Mouse (Mus musculus) cerebral cortex, adult 2 months (tissue): ENCODE measurements around the gene Nup107.

Experiments
- WGBS: fragments of 180-500 bp; shearing (Covaris S2); methylation state at CpG from one replicate; pipeline ENCODE4 v1.1.7; 2018; 5-methylcytosine and 5-hydroxymethylcytosine counted together

Nup107 gene

DNA sequence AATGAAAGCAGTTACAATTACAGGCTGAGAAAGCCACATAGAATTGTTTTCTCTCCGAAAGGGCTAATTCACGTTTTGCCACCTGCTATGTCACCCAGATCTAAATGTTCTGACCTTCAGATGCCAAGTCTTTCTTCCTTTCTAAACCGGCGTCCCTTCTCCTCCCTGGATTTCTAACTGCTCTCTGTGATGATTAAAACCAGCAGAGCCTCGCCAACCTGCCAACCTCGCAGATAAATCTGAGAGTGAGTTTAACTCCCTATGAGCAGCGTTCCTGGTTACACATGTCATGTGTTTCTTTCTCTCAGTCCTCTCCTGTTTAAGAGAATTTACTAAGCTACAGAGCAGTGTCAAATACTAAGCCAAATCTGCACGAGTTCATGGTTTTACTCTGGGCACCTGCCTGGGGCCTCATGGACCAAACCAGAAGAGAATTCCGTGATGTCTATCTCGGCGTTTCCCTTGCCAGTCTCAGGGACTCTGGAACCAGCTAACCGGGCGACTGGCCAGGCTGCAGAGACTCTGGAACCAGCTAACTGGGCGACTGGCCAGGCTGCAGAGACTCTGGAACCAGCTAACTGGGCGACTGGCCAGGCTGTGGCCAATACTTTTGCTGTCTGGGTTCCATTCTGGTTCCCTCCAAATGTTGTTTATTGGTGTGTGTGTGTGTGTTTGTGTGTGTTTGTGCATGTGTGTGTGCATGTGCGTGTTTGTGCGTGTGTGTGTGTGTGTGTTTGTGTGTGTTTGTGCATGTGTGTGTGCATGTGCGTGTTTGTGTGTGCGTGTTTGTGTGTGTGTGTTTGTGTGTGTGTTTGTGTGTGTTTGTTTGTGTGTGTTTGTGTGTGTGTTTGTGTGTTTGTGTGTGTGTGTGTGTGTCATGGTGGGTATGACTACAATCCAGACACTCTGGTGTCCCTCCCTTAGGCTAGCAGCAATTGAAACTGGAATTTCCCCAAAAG is 74.1 kb downstream of the Nup107 start:
- 46% methylated on average over 19 of the region's 19 CpGs for WGBS

DNA sequence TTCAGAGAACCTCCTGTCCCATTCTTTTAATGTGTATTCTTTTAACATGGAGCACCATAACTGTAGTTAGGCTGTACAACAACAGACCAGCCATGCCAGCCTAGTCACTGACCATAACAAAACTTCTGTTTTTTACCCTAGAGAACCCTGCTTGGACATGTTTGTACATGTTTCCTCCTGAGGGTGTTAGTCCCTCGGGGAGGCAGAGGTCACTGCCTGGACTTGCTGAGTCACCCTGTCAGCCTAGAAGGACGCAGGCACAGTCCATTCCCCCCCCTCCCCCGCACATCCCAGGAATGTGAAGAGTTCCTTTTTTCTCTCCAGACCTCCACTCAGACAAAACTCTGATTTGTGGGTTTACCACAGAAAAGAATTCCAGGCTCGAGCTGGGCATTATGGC is 74.9 kb downstream of the Nup107 start:
- 20% methylated on average over 4 of the region's 4 CpGs for WGBS

DNA sequence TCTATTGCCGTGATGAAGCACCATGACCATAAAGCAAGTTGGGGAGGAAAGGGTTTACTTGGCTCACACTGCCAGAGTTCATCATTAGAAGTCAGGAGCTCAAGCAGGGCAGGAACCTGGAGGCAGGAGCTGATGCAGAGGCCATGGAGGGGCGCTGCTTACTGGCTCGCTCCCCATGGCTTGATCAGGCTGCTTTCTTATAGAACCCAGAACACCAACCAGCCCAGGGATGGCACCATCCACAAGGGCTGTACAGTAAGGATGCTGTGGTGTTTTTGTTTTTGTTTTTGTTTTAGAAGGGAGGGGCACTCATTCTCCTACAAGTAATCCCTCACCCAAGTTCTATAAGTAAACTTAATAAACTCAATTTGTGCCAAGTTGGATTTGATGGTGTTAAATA is 75.8 kb downstream of the Nup107 start:
- WGBS: 86% methylated on average over 3 of the region's 3 CpGs

DNA sequence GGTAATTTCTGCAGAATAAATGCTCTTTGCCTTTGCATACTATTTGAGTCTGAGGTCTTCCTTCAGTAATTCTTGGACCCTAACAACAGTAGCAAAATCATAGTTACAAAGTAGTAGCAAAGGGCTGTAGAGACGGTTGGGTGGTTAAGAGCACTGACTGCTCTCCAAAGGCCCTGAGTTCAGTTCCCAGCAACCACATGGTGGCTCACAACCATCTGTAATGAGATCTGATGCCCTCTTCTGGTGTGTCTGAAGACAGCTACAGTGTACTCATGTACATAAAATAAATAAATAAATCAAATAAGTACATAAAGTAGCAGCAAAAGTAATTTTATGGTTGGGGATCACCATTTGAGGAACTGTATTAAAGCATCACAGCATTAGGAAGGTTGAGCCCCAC is 76.9 kb downstream of the Nup107 start:
- 95% methylated on average over 1 of the region's 1 CpGs for WGBS

DNA sequence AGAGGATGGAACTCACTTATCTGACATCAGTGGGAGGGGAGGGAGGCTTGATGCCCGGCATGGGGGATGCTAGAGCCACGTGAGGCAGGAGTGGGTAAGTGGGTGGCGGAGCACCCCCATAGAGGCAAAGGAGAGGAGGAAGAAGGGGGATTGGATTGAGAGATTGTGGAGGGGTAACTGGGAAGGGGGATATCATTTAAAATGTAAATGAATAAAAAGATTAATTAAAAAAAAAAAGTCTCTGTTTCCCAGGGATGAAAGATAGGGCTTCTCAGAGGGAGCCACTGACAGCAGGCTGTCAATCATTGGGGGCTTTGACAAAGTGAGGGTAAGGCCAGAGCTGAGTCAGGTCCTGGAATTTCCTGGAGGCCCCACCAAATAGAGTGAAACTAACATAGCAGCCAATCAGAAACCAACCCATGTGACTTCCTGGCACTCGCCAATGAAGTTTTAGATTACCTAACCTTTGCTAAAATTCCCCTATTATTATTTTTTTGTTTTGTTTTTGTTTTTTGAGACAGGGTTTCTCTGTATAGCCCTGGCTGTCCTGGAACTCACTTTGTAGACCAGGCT is 77.5 kb downstream of the Nup107 start:
- 82% methylated on average over 4 of the region's 4 CpGs for WGBS

DNA sequence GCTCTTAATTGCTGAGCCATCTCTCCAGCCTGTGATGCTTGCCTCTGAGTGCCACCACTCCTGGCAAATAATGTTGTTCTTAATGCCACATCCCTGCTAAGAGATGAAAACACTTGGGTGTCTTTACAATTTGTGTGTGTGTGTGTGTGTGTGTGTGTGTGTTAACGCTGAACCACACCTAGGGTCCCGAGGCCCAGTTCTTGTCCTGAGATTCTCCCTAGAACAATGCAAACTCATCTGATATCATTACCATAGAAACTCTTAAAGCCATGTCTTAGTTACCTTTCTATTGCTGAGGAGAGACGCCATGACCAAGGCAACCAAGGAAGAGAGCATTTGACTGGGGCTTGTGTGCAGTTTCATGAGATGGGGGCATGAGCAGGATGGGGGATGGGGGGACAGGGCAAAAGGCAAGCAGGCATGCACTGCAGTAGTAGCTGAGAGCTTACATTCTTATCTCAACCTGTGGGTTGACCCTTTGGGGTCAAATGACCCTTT is 78.4 kb downstream of the Nup107 start:
- WGBS: 89% methylated on average over 3 of the region's 3 CpGs

DNA sequence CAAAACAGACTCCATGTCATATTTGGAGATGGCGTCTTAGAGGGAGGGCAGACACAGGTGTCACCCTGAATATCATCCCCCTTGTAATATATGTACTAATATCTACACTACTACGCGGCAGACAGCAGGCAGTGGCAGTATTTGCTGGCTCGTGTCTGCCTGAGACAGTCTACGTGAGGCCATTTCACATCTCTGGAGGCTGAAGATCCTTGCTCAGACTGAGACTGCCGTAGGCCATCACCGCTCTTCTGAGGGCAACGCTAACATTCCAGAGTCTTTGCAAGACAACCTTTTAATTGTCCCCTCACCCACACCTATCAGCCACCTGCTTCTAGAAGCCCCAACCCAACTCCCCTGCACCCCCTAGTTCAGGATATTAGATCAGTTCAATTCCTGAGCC is 79.0 kb downstream of the Nup107 start:
- 96% methylated on average over 8 of the region's 8 CpGs for WGBS

DNA sequence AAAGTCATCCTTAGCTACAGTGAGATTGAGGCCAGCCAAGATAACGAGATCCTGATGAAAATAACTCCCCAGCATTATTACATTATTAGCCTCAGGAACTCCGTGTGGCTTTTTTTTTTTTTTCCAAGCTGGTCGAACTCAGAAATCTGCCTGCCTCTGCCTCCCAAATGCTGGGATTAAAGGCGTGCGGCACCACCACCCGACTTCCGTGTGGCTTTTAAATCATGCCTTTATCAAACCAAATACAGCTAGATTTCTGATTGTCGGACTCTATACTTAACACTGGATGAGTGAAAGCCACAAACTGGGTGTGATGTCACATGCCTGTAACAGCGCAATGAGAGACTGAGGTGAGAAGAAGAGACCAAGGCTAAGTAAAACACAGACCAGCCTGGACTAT is 79.6 kb downstream of the Nup107 start:
- 90% methylated on average over 9 of the region's 9 CpGs for WGBS

DNA sequence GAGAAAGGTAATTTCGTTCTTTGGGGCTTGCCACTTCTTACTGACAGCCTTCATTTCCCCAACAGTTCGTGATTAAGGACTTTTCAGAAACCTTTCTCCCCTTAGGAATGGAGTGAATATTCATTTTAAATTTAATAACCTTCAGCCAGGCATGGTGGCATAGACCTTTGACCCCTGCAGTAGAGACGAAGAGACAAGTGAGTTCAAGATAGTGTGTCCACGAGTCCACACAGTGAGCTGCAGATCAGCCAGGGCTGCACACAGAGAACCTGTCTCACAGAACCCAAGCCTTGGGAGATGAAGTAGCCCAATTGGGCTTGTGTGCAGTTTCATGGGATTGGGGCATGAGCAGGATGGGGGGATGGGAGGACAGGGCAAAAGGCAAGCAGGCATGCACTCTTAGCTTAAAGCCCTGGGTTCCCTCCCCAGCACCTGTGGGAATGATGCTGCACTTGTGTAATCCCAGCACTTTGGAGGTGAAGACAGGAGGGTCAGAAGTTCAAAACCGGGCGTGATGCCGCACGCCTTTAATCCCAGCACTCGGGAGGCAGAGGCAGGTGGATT is 80.2 kb downstream of the Nup107 start:
- 92% methylated on average over 9 of the region's 9 CpGs for WGBS

DNA sequence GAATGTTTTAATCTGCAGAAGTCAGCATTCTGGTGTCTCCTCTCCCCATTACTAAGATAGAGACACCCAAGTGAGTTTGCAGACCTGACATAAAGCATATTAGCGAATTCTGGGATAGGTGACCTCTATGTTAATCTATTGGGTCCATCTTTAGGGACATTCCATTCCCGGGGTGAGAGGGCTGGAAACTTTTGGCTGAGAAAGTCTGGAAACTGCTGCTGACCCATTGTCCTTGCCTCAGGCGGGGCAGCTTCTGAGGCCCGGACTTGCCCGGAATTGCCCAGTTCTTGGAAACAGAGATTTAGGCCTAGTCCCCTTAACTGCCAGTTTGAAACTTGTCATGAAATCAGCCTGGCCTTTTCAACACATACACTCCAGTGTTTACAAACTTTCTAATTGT is 81.1 kb downstream of the Nup107 start:
- WGBS: 61% methylated on average over 5 of the region's 5 CpGs

DNA sequence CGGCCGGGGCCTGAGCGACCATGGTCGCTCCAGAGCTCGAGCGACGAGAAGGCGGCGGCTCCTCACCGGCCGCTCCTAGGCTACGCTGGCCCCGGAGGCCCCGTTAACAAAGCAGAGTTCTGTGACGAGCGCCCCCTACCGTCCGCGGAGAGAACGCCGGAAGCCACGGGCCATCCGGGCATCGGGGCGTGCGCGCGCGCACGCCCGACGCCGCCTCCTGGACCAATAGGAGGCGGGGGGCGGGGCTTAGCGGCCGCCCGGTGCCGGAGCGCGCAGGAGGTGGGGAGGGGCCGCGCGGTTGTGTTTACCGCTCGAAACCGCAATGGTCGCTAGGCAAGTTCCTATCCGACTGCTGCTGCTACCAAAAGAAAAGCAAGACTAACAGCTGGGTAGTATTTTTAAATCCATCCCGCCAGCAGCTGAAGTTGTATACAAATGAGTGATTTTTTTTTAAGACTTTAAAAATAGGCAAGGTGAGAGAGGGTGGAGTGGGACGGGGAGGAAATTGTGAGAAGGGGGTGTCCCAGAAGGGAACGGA is 81.8 kb downstream of the Nup107 start, which contains the start of gene Mdm2:
Gene Mdm2, minus strand, starts transcription at position 155 of the 538 bp plus-strand sequence.
- 1% methylated on average over 52 of the region's 52 CpGs for WGBS

DNA sequence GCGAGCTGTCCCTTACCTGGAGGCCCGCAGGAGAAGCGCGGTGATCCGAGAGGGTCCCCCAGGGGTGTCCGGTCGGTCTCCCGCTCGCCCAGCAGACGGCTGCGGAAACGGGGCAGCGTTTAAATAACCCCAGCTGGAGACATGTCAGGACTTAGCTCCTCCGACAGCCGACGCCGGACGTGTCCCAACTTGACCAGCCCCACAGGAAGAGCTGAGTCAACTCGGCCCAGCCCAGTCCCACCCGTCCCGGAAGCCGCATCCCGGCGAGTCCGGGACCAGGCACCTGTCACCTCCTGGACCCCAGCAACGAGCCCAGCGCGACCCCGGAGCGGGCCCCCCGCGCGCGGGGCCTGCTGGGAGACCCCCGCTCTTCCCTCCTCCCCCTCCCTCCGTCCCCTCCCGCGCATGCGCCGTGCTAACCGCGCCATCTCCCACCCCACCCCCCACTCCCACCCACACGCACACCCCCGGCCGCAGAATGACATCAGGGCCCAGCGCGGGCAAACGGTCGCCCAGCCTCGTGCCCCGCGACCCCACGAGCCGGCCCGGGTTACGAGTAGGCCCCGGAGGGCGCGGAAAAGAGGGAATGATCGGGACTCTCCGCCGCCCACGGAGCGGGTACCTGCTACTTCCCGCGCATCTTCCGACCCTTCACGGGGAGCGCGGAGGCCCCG is 82.4 kb downstream of the Nup107 start:
- WGBS: under 1% methylated on average over 64 of the region's 71 CpGs

DNA sequence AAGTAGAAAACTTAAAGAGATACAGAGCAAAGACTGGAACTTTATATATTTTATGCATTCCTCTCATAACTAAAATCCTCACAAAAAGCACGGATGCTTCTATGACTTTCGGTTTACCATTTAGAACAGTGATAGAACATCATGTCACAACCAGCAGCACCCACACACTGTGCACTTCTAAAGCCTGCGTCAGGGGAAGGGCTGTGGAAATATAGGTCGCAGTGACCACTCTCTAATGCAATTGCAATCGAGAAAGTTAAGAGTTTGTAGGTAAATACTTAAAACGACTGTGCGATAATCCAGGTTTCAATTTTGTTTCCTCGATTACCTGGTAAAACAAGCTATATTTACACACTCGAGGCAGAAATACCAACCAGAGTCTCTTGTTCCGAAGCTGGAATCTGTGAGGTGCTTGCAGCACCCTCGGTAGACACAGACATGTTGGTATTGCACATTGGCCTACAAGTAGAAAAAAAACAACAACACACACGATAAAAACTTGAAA is 83.1 kb downstream of the Nup107 start:
- WGBS: 12% methylated on average over 12 of the region's 12 CpGs

DNA sequence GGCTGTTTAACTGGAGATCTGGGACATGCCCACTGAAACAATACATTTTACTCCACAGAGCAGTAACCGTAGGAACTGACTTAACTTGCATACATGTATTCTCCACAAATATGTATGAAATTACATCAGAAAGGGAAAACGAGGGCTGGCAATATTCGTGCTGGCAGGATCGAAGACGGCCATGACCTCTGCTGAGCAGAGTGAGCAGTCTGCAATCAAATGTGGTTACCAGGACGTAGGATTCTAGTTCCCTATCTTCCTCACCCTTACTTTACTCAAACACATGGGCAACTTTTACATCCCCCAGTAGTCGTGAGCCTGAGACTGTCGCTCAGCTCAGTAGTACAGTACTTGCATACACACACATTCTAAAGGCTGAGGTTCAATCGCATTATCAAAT is 83.6 kb downstream of the Nup107 start:
- WGBS: 28% methylated on average over 9 of the region's 9 CpGs

DNA sequence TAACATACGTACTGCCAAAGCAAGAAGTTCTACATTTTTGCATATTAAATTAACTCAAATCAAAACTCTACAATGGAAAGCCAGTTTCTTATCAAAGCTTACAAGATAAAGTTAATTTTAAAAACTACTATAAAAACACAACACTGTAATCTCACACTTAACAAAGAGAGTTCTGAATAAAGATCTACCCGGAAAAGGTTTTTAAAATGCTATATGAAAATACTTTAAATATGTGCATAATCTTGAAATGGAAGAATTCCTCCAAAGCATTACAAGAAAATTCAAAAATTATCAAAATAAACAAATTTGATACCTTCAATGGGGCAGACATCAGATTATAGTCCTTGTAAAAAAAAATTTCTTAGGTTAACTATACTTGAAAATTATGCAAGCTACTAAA is 84.1 kb downstream of the Nup107 start:
- WGBS: 67% methylated on average over 2 of the region's 2 CpGs

DNA sequence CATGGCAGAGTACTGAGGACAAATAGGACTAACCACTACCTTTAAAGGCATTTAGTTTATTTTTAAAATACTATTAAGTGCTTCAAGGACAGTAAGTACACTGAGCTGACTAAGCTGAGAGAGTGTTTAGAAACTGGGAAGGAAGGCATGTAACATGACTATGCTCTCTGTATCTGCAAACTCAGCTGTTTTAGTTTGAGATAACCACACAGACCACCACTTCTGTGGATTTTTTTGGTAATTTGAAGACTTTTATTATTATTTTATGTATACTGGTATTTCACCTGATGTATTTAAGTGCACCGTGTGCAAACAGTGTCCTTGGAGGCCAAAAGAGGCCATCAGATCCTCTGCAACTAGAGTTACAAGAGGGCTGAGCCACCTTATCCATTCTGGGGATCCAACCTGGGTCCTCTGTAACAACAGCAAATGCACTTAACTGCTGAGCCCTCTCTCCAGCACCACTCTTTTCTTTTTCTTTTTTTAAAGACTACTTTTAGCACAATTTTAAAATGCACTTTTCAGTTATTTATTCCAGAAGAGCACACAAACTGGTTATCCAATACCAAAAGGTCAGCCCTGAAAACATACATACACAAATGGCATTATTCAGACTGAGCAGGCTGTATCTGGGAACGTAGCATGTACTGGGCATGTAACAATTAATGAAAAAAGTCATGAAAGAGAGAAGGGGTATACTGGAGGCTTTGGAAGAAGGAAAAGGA is 85.2 kb downstream of the Nup107 start:
- 83% methylated on average over 2 of the region's 2 CpGs for WGBS

DNA sequence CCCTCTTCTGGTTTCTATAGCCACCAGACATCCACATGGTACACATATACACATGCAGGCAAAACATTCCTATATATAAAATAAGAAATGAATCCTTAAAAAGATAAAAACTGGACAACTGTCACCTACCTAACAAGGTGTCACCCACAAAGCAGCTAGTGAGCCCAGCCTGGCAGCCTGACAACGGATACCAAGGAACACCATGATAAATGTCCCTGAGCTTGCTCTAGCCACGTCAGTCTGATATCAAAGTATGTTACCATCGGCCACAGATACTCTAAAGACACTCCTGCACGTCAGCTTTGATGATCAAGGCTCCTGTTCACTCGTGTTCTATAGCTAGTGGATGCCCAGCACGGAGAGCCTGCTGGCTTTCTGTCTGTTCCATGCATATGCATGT is 86.1 kb downstream of the Nup107 start:
- WGBS: 48% methylated on average over 6 of the region's 6 CpGs

DNA sequence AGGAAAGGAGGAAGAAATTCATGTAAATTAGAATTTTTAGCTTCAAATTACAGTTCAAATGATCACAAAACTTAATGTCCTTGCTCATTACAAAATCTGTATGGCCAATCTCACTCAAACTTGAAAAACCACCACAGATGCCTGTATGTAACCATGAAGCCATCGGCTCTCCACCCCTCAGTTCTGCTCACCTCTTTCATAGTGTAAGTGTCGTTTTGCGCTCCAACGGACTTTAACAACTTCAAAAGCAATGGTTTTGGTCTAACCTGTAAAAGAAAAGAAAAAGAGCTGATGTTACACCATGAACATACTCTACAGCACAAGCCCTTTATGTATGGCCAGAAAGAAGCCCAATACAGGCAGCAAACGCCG is 87.6 kb downstream of the Nup107 start:
- 92% methylated on average over 6 of the region's 6 CpGs for WGBS

DNA sequence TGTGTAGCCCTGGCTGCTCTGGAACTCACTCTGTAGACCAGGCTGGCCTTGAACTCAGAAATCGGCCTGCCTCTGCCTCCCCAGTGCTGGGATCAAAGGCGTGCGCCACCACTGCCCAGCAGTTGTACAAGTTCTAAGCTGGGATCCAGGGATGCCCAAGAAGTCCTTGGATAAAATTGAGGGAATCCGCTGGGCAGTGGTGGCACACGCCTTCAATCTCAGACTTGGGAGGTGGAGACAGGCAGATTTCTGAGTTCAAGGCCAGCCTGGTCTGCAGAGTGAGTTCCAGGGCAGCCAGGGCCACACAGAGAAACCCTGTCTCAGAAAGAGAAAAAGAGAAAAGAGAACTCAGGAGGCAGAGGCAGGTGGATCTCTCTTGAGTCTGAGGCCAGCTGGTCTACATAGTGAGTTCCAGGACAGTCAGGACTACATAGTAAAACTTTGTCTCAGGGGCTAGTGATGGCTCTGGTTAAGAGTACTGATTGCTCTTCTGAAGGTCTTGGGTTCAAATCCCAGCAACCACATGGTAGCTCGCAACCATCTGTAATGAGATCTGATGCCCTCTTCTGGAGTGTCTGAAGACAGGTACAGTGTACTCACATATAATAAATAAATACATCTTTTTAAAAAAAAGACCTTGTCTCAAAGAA is 88.1 kb downstream of the Nup107 start:
- 96% methylated on average over 6 of the region's 6 CpGs for WGBS

DNA sequence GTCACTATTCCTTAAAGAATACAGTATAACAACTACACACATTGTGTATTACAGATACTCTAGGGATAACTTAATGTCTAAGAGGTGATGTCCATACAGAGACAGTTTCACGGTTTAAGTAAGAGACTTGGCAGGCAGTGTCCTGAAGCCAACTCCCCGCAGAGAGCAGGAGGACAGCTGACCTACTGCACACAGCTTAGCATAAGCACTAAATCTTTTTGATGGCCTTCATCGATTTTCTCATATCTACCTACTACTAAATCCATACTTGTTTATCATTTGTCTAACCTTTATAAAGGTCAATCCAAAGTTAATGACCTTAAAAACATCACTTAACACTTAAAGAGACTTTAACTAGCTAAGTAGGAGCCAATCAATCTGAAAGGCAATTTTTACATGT is 89.0 kb downstream of the Nup107 start:
- 78% methylated on average over 3 of the region's 3 CpGs for WGBS
